Mouse (Mus musculus) megakaryocyte, embryonic 14.5 days (primary cell): ENCODE data around the gene Hoxd11.

Experiments used
- FLI1 ChIP-seq: IDR thresholded peaks from 2 replicates; pipeline ENCODE4 v1.6.1; 2012; ENCODE audit warnings: low read length, inconsistent platforms, mixed read lengths
- GATA1 ChIP-seq: IDR thresholded peaks from 3 replicates; pipeline ENCODE4 v1.6.1; 2012; ENCODE audit warnings: mixed read lengths, low read length, inconsistent platforms, borderline replicate concordance

GRCm38 (mm10) chr2:74686301-74686987, 7.1 kb downstream of the Hoxd11 start:
- no peak for TF ChIP-seq GATA1
- TF ChIP-seq FLI1 = no peak
